Mouse (Mus musculus): Measurements from ENCODE around the gene Ost4. TPM values are rescaled to one million over a fixed set of nuclear protein-coding genes. Genes with fewer than 3 reads are reported as not detected.

The Ost4 gene
- total RNA-seq, 2 experiments from 2014 or later, result 286 to 342 TPM

- no peak for ATAC-seq (ENCODE audit: poor library complexity, severe bottlenecking)
Measured at GRCm38 (mm10) chr5:30925217-30925616, 17.6 kb upstream of the Ost4 start.

GRCm38 (mm10) chr5:30924614-30925013 is 17.0 kb upstream of the Ost4 start:
- ATAC-seq (ENCODE audit: poor library complexity, severe bottlenecking), result no peak

DNA sequence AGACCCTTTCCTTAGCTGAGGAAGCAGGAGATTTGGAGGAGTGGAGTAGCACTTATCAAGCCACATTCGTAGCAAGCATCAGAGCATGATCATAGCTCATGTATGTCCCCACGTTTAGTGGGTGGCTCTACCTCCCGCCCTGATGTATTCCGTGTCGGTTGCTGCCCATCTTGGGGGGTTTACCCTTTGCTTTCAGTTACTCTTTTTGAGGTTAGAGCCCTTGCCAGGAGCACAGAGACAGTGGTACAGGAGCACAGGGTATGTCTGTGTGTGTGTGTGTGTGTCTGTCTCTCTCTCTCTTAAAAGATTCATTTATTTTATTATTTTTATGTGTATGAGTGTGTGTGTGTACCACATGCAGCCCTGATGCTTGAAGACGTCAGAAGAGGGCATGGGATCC is 15.5 kb upstream of the Ost4 start:
- ATAC-seq (ENCODE audit: poor library complexity, severe bottlenecking), result no peak

- no peak for ATAC-seq (ENCODE audit: poor library complexity, severe bottlenecking)
Measured at GRCm38 (mm10) chr5:30922581-30923041, 15.0 kb upstream of the Ost4 start.

GRCm38 (mm10) chr5:30921256-30922033 is 13.9 kb upstream of the Ost4 start, which contains the start of gene Khk:
TSS of gene Khk (plus strand) at chr5:30921431.
- ATAC-seq (ENCODE audit: poor library complexity, severe bottlenecking), result peak; percentile 86

- ATAC-seq (ENCODE audit: poor library complexity, severe bottlenecking), result no peak
Measured at GRCm38 (mm10) chr5:30920621-30921020, 13.0 kb upstream of the Ost4 start.

DNA sequence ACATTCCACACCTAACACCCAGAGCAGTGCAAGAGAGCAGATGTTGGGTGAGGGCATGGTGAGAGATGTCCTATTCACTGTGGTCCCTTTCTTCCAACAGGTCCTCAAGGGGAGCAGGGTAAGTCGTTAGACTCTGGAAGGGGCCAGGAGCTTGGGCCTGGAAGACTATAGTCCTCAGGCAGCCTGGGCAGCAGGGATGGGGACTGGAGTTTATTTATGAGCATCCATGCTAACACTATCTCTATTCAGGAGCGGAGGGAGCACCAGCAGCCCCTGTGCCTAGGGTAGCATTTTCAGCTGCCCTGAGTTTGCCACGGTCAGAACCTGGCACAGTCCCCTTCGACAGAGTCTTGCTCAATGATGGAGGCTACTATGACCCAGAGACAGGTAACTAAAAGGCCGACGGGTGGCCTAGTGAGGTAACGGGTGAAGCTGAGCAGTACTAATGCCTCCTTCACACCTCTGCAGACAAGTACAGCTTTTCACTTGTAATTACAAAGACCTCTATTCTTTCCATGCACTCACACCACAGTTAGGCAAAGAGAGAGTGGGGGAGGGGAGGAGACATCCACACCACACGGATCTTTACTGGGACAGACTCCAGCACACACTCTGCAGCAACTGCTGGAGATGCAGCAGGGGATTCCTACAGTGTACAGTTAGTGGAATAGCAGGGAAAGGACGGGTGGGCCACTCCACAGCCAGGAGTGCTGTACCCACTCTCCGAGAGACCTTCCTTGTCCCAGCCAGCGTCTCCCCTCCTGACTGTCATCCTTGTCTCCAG is 12.4 kb upstream of the Ost4 start:
- ATAC-seq (ENCODE audit: poor library complexity, severe bottlenecking), result no peak

- ATAC-seq (ENCODE audit: poor library complexity, severe bottlenecking), result no peak
Measured at GRCm38 (mm10) chr5:30918691-30919090, 11.1 kb upstream of the Ost4 start.

DNA sequence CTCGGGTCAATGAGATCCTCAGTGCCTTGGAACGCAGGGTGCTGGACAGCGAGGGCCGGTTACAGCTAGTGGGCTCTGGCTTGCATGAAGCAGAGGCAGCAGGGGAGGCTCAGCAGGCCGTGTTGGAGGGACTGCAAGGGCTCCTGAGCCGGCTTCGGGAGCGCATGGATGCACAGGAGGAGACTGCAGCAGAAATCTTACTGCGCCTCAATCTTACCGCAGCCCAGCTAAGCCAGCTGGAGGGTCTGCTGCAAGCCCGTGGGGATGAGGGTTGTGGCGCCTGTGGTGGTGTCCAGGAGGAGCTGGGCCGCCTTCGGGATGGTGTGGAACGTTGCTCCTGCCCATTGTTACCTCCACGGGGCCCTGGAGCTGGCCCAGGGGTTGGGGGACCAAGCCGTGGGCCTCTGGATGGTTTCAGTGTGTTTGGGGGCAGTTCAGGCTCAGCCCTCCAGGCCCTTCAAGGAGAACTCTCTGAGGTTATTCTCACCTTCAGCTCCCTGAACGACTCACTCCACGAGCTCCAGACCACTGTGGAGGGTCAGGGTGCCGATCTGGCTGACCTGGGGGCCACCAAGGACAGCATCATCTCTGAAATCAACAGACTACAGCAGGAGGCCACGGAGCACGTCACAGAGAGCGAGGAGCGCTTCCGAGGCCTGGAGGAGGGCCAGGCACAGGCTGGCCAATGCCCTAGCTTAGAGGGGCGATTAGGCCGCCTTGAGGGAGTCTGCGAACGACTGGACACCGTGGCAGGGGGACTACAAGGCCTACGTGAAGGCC is 10.5 kb upstream of the Ost4 start:
- ATAC-seq (ENCODE audit: poor library complexity, severe bottlenecking), result no peak

- no peak for ATAC-seq (ENCODE audit: poor library complexity, severe bottlenecking)
Measured at GRCm38 (mm10) chr5:30917348-30917747, 9.8 kb upstream of the Ost4 start.

- no peak for ATAC-seq (ENCODE audit: poor library complexity, severe bottlenecking)
Measured at GRCm38 (mm10) chr5:30916841-30917240, 9.3 kb upstream of the Ost4 start.

DNA sequence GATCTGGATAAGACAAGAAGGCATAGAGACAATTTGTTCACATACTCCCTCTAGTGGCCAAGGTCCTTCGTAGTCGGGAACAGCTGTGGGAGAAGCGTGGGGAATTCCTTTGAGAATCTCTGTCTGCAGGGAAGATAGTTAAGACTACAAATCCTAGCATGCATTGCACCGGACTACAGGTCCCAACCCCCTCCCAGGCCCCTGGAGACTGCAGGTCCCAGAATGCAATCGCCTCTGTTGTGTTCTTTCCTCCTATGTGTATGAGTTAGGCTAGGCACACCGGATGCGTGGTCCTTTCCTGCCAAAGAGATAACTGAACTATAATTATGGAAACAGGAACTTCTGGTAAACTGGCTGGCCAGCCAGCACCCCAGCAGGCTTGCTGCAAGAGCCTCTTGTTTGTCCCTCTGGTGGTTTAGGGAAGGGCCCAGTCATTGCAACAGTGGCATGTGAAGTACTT is 8.4 kb upstream of the Ost4 start:
- ATAC-seq (ENCODE audit: poor library complexity, severe bottlenecking), result peak; percentile 69

GRCm38 (mm10) chr5:30915456-30915855 is 7.9 kb upstream of the Ost4 start:
- ATAC-seq (ENCODE audit: poor library complexity, severe bottlenecking), result no peak

DNA sequence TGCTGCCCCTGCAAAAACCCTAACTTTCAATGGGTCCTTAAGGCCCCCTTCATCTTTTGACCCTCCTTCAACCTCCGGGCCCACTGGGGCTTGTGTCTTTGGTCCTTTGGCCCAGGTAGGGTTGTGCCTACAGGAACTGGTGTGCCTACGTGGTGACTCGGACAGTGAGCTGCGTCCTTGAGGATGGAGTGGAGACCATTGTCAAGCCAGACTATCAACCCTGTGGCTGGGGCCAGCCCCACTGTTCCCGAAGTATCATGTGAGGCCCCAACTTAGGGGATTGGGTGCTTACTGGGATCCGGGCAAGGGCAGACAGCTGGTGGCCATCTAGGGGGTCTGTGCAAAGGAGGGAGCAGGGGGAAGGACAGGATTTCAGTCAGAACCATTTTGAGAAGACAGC is 7.3 kb upstream of the Ost4 start:
- ATAC-seq (ENCODE audit: poor library complexity, severe bottlenecking), result no peak

DNA sequence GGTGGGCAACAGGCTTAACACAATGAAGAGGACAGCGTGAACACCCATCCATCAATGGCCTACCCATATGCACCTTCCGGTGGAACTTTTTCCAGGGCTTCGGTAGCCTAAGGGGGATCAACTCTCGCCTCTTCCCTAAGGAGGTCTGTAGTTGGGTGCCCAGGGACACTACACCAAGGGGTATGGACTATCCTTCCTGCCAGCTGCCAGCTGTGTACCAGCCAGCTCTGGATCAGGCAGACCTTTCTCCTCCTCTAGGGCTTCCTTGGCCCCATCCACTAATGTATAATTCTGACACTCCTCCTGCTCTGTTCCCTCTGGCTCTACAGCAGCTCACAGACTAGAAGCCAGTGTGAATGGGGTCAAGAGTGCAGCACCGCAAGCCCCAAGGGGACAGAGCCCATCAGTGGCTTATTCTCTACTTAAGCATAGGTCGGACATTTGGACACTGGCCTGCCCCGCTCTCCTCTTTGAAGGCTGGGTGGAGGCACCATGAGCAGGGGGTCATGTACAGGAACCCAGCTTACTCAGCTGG is 6.6 kb upstream of the Ost4 start:
- no peak for ATAC-seq (ENCODE audit: poor library complexity, severe bottlenecking)

GRCm38 (mm10) chr5:30913060-30913841 is 5.7 kb upstream of the Ost4 start, which contains the start of gene Emilin1:
TSS of gene Emilin1 (plus strand) at chr5:30913402.
- peak; percentile 17 for ATAC-seq (ENCODE audit: poor library complexity, severe bottlenecking)

DNA sequence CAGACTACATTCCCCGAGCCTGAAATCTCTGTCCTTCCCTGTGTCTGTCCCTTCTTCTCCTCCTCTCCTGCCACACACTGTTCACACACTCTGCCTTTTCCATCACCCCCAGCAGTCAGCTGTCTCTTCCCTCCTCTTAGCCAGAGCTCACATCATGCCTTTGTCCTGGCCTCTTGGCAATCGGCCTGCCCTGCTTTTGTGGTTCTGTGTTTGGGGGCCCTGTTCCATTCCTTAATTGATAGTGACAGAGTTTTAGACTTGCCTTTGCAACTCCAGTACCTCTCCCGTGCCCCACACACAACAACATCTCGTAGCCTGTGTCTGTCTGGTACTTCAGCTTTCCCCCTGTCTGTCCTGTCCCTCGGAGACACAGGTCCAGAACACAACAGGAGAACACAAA is 4.6 kb upstream of the Ost4 start:
- no peak for ATAC-seq (ENCODE audit: poor library complexity, severe bottlenecking)

- ATAC-seq (ENCODE audit: poor library complexity, severe bottlenecking), result no peak
Measured at GRCm38 (mm10) chr5:30910481-30910880, 2.9 kb upstream of the Ost4 start.

- ATAC-seq (ENCODE audit: poor library complexity, severe bottlenecking), result no peak
Measured at GRCm38 (mm10) chr5:30909863-30910262, 2.3 kb upstream of the Ost4 start.

DNA sequence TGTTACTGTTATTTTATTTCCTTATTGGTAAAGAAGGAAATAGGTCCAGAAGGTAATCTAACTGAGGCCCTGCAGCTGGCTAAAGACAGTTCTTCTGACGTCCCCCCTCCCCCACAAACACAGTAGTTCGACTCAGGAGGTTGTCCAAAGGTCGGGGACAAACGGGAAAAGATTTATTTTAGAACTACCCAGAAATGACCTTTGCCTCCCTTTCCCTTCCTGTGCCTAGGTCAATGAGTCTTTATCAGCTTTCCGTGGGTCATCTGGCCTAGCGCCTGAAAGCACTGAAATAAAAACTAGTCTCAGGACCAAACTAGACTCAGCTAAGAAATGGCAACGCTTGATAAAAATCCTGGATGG is 1.7 kb upstream of the Ost4 start:
- no peak for ATAC-seq (ENCODE audit: poor library complexity, severe bottlenecking)
